Mouse (Mus musculus): ENCODE measurements around the gene Lsm4. TPM values are rescaled to one million over a fixed set of nuclear protein-coding genes. Genes with fewer than 3 reads are reported as not detected.

The Lsm4 gene
- polyA plus RNA-seq, 1 experiment from 2014 or later, result 388 TPM

DNA sequence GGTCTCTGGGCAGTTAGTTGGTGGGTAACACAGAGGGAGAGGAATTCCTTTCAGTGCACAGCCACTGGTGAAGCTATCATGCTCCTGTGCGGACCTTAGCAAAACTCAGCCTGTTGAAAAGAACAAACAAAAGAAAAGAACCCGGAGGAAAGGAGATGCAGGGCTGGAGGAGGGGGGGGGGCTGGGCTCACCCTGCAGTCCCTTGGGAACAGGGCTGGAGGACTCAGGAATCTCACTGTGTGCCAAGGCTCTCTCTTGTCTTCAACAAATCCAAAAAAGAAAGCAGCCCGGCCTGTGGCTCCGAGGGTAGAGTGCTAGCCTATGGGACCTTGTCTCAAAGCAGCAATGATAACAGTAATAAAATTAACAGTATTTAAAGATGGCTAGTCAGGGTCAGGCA lies 9.4 kb upstream of the Lsm4 start:
- no peak overlapping the region for H3K9ac ChIP-seq (ENCODE audit: low read length)

GRCm38 (mm10) chr8:70664631-70665030 lies 8.4 kb upstream of the Lsm4 start:
- H3K9me3 ChIP-seq (ENCODE audit: control insufficient read depth, low read length), result no peaks in the 10 kb centered on the region
- no peaks in the 10 kb centered on the region for H3K27me3 ChIP-seq (ENCODE audit: control insufficient read depth, insufficient read depth, low read length)
- no peak overlapping the region for H3K4me3 ChIP-seq (ENCODE audit: low read depth, low read length)
- H3K27ac ChIP-seq (replicated peaks; ENCODE audit: low read depth, low read length), result no peak overlapping the region
- H3K4me1 ChIP-seq (ENCODE audit: control insufficient read depth, insufficient read depth, low read length), result peaks cover 3% of the 10 kb centered on the region; the same call in 1 of the 2 replicates
- H3K9ac ChIP-seq (ENCODE audit: low read length), result no peak overlapping the region
- 71% methylated on average over 3 of the region's 3 CpGs for WGBS
- no peak overlapping the region for H3K4me2 ChIP-seq (ENCODE audit: low read depth, severe bottlenecking)
- ATAC-seq (ENCODE audit: insufficient number of reproducible peaks, low FRiP score, low TSS enrichment, low read depth) (no peak), DNase-seq (ENCODE audit: low spot score) (no peak)
- H3K36me3 ChIP-seq (ENCODE audit: control insufficient read depth, insufficient read depth, low read length), result no peaks in the 10 kb centered on the region

More for the DNA sequence above, 9.4 kb upstream of the Lsm4 start:
- H3K4me1 ChIP-seq (ENCODE audit: control insufficient read depth, insufficient read depth, low read length), result peaks cover 7% of the 10 kb centered on the region; the same call in 1 of the 2 replicates
- WGBS, result 79% methylated on average over 4 of the region's 4 CpGs
- H3K9me3 ChIP-seq (ENCODE audit: control insufficient read depth, low read length), result no peaks in the 10 kb centered on the region
- H3K36me3 ChIP-seq (ENCODE audit: control insufficient read depth, insufficient read depth, low read length), result no peaks in the 10 kb centered on the region
- no peak overlapping the region for H3K4me3 ChIP-seq (ENCODE audit: low read depth, low read length)
- H3K4me2 ChIP-seq (ENCODE audit: low read depth, severe bottlenecking), result no peak overlapping the region
- ATAC-seq (ENCODE audit: insufficient number of reproducible peaks, low FRiP score, low TSS enrichment, low read depth) (no peak), DNase-seq (ENCODE audit: low spot score) (no peak)
- H3K27ac ChIP-seq (replicated peaks; ENCODE audit: low read depth, low read length), result no peak overlapping the region
- no peaks in the 10 kb centered on the region for H3K27me3 ChIP-seq (ENCODE audit: control insufficient read depth, insufficient read depth, low read length)

- Histone ChIP-seq H3K36me3 (ENCODE audit: control insufficient read depth, insufficient read depth, low read length) (no peaks in the 10 kb centered on the region), H3K9ac (ENCODE audit: low read length) (no peak overlapping the region), H3K27ac (replicated peaks; ENCODE audit: low read depth, low read length) (no peak overlapping the region), H3K4me3 (ENCODE audit: low read depth, low read length) (no peak overlapping the region), H3K4me2 (ENCODE audit: low read depth, severe bottlenecking) (no peak overlapping the region), H3K4me1 (ENCODE audit: control insufficient read depth, insufficient read depth, low read length) (no peaks in the 10 kb centered on the region), H3K9me3 (ENCODE audit: control insufficient read depth, low read length) (no peaks in the 10 kb centered on the region), H3K27me3 (ENCODE audit: control insufficient read depth, insufficient read depth, low read length) (no peaks in the 10 kb centered on the region)
- no peak for ATAC-seq (ENCODE audit: insufficient number of reproducible peaks, low FRiP score, low TSS enrichment, low read depth)
- DNase-seq (ENCODE audit: low spot score), result no peak
- 79% methylated on average over 2 of the region's 2 CpGs for WGBS
These were observed 7.4 kb upstream of the Lsm4 start for GRCm38 (mm10) chr8:70665599-70665998.

DNA sequence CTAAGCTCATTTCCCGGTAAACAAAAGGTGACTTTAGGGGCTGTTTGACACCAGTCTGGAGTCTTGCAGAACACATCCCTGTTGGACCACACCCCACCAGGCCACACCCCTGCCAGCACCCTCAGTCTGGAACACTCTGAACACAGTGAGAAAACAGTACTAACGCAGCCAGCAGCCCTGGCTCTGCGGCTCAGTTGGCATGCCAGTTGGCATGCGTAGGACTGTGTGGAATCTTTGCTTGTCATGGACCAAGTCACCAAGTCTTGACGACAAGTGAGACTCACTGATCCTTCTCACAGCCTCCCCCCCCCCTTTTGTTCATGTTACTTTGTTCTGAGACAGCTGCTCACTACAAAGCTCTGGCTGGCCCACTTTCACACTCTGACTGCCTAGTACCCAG lies 6.0 kb upstream of the Lsm4 start:
- Histone ChIP-seq H3K9me3 (ENCODE audit: control insufficient read depth, low read length) (no peaks in the 10 kb centered on the region), H3K4me2 (ENCODE audit: low read depth, severe bottlenecking) (no peak overlapping the region), H3K4me3 (ENCODE audit: low read depth, low read length) (no peak overlapping the region), H3K36me3 (ENCODE audit: control insufficient read depth, insufficient read depth, low read length) (no peaks in the 10 kb centered on the region), H3K27me3 (ENCODE audit: control insufficient read depth, insufficient read depth, low read length) (no peaks in the 10 kb centered on the region), H3K27ac (replicated peaks; ENCODE audit: low read depth, low read length) (0 out of 2 replicates have a peak overlapping the region, but pooled peaks have one; percentile 21), H3K9ac (ENCODE audit: low read length) (no peak overlapping the region), H3K4me1 (ENCODE audit: control insufficient read depth, insufficient read depth, low read length) (no peaks in the 10 kb centered on the region)
- WGBS, result 75% methylated on average over 5 of the region's 5 CpGs
- DNase-seq (ENCODE audit: low spot score) (no peak), ATAC-seq (ENCODE audit: insufficient number of reproducible peaks, low FRiP score, low TSS enrichment, low read depth) (no peak)

DNA sequence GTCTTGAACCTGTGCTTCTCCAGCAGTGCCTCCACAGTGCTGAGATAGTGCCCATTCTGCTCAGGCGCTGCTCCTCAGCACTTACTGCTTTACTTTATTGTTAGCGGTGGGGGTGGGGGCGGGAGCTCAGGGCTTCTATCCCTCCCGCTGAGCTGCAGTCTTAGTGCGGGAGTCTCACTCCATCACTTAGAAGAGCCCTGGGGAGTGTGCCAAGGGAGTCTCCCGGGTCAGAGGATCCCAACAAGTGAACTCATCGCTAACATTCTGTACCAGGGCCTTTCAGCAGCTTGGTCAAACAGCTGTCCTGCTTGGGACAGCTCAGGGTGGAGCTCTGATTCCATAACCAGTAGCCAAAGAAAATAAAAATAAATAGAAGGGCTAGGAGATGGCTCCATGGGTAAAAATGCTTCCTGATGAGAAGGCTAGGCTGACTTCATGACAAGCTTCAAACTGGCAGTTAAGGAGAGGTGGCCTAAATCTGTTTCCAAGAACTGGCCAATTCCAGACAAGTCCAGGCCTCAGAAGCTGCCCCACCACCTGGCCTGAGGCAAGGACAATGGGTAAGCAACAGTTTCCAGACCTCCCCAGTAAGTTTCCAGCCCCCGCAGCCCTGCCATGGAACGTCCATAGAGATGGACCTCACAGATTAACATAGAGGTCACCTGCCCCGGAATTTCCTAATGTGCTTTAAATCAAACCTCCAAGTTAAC lies 1.3 kb upstream of the Lsm4 start:
- DNase-seq (ENCODE audit: low spot score) (no peak), ATAC-seq (ENCODE audit: insufficient number of reproducible peaks, low FRiP score, low TSS enrichment, low read depth) (no peak)
- WGBS, result 69% methylated on average over 10 of the region's 10 CpGs
- H3K4me2 ChIP-seq (ENCODE audit: low read depth, severe bottlenecking), result 0 out of 2 replicates have a peak overlapping the region, but pooled peaks have one; percentile 43
- no peaks in the 10 kb centered on the region for H3K9me3 ChIP-seq (ENCODE audit: control insufficient read depth, low read length)
- H3K36me3 ChIP-seq (ENCODE audit: control insufficient read depth, insufficient read depth, low read length), result no peaks in the 10 kb centered on the region
- no peak overlapping the region for H3K4me3 ChIP-seq (ENCODE audit: low read depth, low read length)
- H3K4me1 ChIP-seq (ENCODE audit: control insufficient read depth, insufficient read depth, low read length), result peaks cover 12% of the 10 kb centered on the region
- no peak overlapping the region for H3K9ac ChIP-seq (ENCODE audit: low read length)
- H3K27ac ChIP-seq (replicated peaks; ENCODE audit: low read depth, low read length), result no peak overlapping the region; the same call in 1 of the 2 replicates
- no peaks in the 10 kb centered on the region for H3K27me3 ChIP-seq (ENCODE audit: control insufficient read depth, insufficient read depth, low read length)

- DNase-seq (ENCODE audit: low spot score) (peak; percentile 46), ATAC-seq (ENCODE audit: insufficient number of reproducible peaks, low FRiP score, low TSS enrichment, low read depth) (peak; percentile 45; the same call in 1 of the 2 replicates)
- Histone ChIP-seq H3K4me2 (ENCODE audit: low read depth, severe bottlenecking) (peak overlapping the region; percentile 43; the same call in 1 of the 2 replicates), H3K36me3 (ENCODE audit: control insufficient read depth, insufficient read depth, low read length) (no peaks in the 10 kb centered on the region), H3K9me3 (ENCODE audit: control insufficient read depth, low read length) (no peaks in the 10 kb centered on the region), H3K27ac (replicated peaks; ENCODE audit: low read depth, low read length) (peak overlapping the region; percentile 59; the same call in 1 of the 2 replicates), H3K4me3 (ENCODE audit: low read depth, low read length) (peak overlapping the region; percentile 66), H3K9ac (ENCODE audit: low read length) (peak overlapping the region; percentile 70), H3K4me1 (ENCODE audit: control insufficient read depth, insufficient read depth, low read length) (peaks cover 12% of the 10 kb centered on the region), H3K27me3 (ENCODE audit: control insufficient read depth, insufficient read depth, low read length) (no peaks in the 10 kb centered on the region)
- WGBS, result 40% methylated on average over 19 of the region's 19 CpGs
These were observed 546 bp upstream of the Lsm4 start for GRCm38 (mm10) chr8:70672325-70673078.

- H3K9me3 ChIP-seq (ENCODE audit: control insufficient read depth, low read length), result no peaks in the 10 kb centered on the region
- peak overlapping the region; percentile 66 for H3K4me2 ChIP-seq (ENCODE audit: low read depth, severe bottlenecking)
- peak overlapping the region; percentile 87 for H3K9ac ChIP-seq (ENCODE audit: low read length)
- WGBS, result 86% methylated on average over 3 of the region's 3 CpGs
- H3K27ac ChIP-seq (replicated peaks; ENCODE audit: low read depth, low read length), result peak overlapping the region; percentile 92
- peaks cover 12% of the 10 kb centered on the region for H3K36me3 ChIP-seq (ENCODE audit: control insufficient read depth, insufficient read depth, low read length)
- peaks cover 12% of the 10 kb centered on the region for H3K4me1 ChIP-seq (ENCODE audit: control insufficient read depth, insufficient read depth, low read length)
- no peaks in the 10 kb centered on the region for H3K27me3 ChIP-seq (ENCODE audit: control insufficient read depth, insufficient read depth, low read length)
- ATAC-seq (ENCODE audit: insufficient number of reproducible peaks, low FRiP score, low TSS enrichment, low read depth), result 0 out of 2 replicates have a peak, but pooled peaks have one; percentile 4
- no peak for DNase-seq (ENCODE audit: low spot score)
- H3K4me3 ChIP-seq (ENCODE audit: low read depth, low read length), result peak overlapping the region; percentile 66
These were observed 1.1 kb downstream of the Lsm4 start for GRCm38 (mm10) chr8:70674109-70674508.

- Histone ChIP-seq H3K27ac (replicated peaks; ENCODE audit: low read depth, low read length) (no peak overlapping the region), H3K4me2 (ENCODE audit: low read depth, severe bottlenecking) (no peak overlapping the region), H3K4me1 (ENCODE audit: control insufficient read depth, insufficient read depth, low read length) (peaks cover 12% of the 10 kb centered on the region), H3K4me3 (ENCODE audit: low read depth, low read length) (no peak overlapping the region), H3K9ac (ENCODE audit: low read length) (no peak overlapping the region), H3K9me3 (ENCODE audit: control insufficient read depth, low read length) (no peaks in the 10 kb centered on the region), H3K36me3 (ENCODE audit: control insufficient read depth, insufficient read depth, low read length) (peaks cover 16% of the 10 kb centered on the region), H3K27me3 (ENCODE audit: control insufficient read depth, insufficient read depth, low read length) (no peaks in the 10 kb centered on the region)
- DNase-seq (ENCODE audit: low spot score) (no peak), ATAC-seq (ENCODE audit: insufficient number of reproducible peaks, low FRiP score, low TSS enrichment, low read depth) (no peak)
- 71% methylated on average over 4 of the region's 4 CpGs for WGBS
These were observed 1.7 kb downstream of the Lsm4 start for GRCm38 (mm10) chr8:70674716-70675115.

Data from limb, embryonic 11.5 days (tissue).